Mouse (Mus musculus) retina, embryonic 14.5 days (tissue): ENCODE measurements at regions not wholly inside any gene's neighbourhood (a gene's known extent, or its start where the extent isn't known, plus 50 kb on each side); places are given as distances from the start of the nearest gene placed in this dataset.

Source experiments
- DNase-seq: peaks from one replicate; pipeline ENCODE4 v3.0.0-alpha.2; 2015; ENCODE audit warnings: low spot score

DNA sequence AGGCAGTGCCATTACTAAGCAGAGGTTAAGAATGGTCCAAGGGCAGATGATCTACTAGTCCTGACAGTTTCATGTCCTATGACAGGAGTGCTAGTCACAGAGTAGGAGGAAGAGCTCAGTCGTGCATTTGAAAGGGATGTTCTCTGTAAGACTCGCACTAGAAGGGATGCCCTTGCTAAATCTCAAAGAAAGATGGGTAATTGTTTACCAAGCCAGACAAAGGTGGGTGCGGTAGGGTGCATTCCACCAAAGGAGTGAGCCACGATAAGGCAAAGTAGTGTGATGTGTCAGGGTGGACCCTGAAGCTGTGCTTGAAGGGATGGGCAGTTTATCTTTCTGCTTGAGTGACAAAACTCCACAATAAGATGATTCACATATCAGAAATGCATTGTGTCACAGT, 50.5 kb upstream of the Adgrf1 start:
- DNase-seq: no peak
